Mouse (Mus musculus) hindbrain, embryonic 10.5 days (tissue): ENCODE data around the gene Hopx. TPM values are rescaled to one million over a fixed set of nuclear protein-coding genes. Genes with fewer than 3 reads are reported as not detected.

Experiments used
- DNase-seq: peaks from one replicate; pipeline ENCODE4 v3.0.0-alpha.2; 2017; ENCODE audit warnings: low spot score
- H3K27ac ChIP-seq: fragments of 300-500 bp; sonication (generic); 2 replicates; pipeline ENCODE4 v1.5.1; 2016; ENCODE audit warnings: mild to moderate bottlenecking, moderate library complexity
- H3K27me3 ChIP-seq: fragments of 300-500 bp; sonication (generic); 2 replicates; pipeline ENCODE4 v1.6.1; 2016; ENCODE audit warnings: mild to moderate bottlenecking; ENCODE audit not compliant: poor library complexity, insufficient read depth, severe bottlenecking
- H3K36me3 ChIP-seq: fragments of 300-500 bp; sonication (generic); 2 replicates; pipeline ENCODE4 v1.6.1; 2016; ENCODE audit warnings: mild to moderate bottlenecking, moderate library complexity
- H3K4me1 ChIP-seq: fragments of 300-500 bp; sonication (generic); replicated peaks from 2 replicates; pipeline ENCODE4 v1.6.1; 2016; ENCODE audit warnings: mild to moderate bottlenecking
- H3K4me3 ChIP-seq: fragments of 300-500 bp; sonication (generic); 2 replicates; pipeline ENCODE4 v1.5.1; 2016; ENCODE audit warnings: mild to moderate bottlenecking, moderate library complexity
- H3K9me3 ChIP-seq: fragments of 300-500 bp; sonication (generic); 2 replicates; pipeline ENCODE4 v1.6.1; 2016; ENCODE audit warnings: mild to moderate bottlenecking, moderate library complexity
- WGBS: fragments of 180-500 bp; shearing (Covaris S2); methylation state at CpG from one replicate; pipeline ENCODE4 v1.1.7; 2016; 5-methylcytosine and 5-hydroxymethylcytosine counted together
- polyA plus RNA-seq: library from polyadenylated mRNA; unstranded; fragments of >200 nt; fragmentation: Nextera tagmentation; extraction: Ambion mirVana; gene quantifications from 2 replicates; pipeline ENCODE4 v1.2.1, GENCODE M21; 2016

Gene Hopx
- polyA plus RNA-seq, 1 experiment from 2014 or later: 0.34 TPM

DNA sequence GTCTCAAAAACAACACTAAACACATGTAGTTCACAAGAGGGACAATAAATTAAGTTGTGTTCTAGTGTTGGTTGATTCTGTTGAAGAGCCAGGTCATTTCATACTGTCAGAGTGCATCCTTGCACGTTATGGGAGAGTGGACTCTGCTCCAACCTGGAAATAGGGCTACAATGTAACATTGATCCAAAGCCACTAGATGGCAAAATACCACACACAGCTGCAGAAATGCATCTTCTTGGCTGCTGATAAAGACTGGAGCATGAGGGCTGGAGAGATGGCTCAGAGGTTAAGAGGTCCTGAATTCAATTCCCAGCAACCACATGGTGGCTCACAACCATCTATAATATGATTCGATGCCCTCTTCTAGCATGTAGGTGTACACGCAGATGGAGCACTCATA is 43.3 kb downstream of the Hopx start:
- Histone ChIP-seq H3K36me3 (no peaks in the 10 kb centered on the region), H3K4me1 (no peaks in the 10 kb centered on the region), H3K27ac (no peak overlapping the region), H3K27me3 (no peaks in the 10 kb centered on the region), H3K9me3 (no peaks in the 10 kb centered on the region), H3K4me3 (no peak overlapping the region)
- no peak for DNase-seq
- 89% methylated on average over 3 of the region's 3 CpGs for WGBS

DNA sequence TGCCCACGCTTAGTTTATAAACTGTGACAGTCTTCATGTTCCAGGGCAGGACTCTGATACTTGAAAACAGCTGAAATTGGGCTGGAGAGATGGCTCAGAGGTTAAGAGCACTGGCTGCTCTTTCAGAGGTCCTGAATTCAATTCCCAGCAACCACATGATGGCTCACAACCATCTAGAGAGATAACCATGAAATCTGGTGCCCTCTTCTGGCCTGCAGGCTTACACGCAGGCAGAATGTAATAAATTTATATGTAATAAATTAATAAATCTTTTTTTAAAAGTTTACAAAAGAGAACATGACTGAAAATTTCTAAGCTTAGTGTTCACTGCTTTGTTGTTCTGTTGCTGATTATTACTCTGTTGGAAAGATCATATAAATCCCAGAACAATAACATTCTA is 43.9 kb downstream of the Hopx start:
- 80% methylated on average over 2 of the region's 2 CpGs for WGBS
- Histone ChIP-seq H3K4me3 (no peak overlapping the region), H3K9me3 (no peaks in the 10 kb centered on the region), H3K36me3 (no peaks in the 10 kb centered on the region), H3K27ac (no peak overlapping the region), H3K27me3 (no peaks in the 10 kb centered on the region), H3K4me1 (no peaks in the 10 kb centered on the region)
- no peak for DNase-seq

DNA sequence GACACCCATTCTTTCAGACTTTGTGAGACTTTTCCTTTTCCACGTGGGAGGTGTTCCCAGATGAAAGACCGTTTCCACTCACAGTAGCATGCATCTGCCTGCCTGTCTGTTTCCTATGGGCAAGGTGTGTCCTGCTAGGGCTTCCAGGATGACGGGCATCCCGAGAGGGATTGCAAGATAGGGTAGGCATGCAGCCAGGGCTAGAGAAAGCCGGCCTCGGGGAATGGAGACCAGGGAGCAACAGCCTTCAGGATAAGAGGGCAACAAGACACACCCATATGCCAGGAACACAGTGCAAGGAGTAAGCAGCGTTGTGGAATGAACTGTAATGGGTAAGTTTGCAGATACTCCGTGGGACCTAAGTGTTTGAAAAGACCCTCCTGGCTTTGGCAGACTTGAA is 47.6 kb downstream of the Hopx start:
- H3K4me1 ChIP-seq: no peaks in the 10 kb centered on the region
- no peaks in the 10 kb centered on the region for H3K36me3 ChIP-seq
- no peaks in the 10 kb centered on the region for H3K27me3 ChIP-seq
- H3K9me3 ChIP-seq: no peaks in the 10 kb centered on the region
- H3K4me3 ChIP-seq: no peak overlapping the region
- 82% methylated on average over 8 of the region's 8 CpGs for WGBS
- H3K27ac ChIP-seq: no peak overlapping the region
- DNase-seq: no peak

DNA sequence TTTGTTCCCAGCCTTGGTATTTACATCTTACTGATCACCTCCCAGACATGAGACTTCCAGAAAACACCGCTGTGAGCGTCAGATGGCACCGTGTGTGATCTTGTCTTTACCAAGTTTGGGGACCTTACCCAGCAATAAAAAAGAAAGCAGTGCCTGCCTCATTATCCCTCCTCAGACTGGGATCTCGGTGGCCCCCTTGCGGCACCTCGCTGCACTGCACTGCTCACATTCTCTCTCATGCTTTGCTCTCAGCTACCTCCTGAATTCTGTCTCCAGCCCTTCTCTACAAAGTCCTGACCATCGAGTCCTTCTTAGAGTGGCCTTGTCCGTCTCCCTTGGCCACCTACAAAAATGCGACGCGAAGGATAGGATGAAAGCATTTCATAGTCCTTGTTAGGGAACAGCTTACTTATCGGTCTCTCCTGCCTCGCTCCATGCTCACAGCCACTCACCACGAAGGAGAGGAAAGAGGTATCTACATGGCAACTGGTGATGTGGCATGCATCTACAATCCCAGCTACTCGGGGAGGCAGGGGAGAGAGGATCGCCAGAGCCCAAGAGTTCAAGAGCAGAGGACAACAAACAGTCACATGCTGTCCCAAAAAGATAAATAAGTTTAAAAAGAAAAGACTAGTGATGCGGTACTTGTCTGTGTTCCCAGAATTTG is 53.4 kb downstream of the Hopx start:
- peak; percentile 75 for DNase-seq
- WGBS: 33% methylated on average over 17 of the region's 17 CpGs
- no peaks in the 10 kb centered on the region for H3K36me3 ChIP-seq
- H3K4me1 ChIP-seq: peaks cover 22% of the 10 kb centered on the region
- no peaks in the 10 kb centered on the region for H3K27me3 ChIP-seq
- H3K9me3 ChIP-seq: no peaks in the 10 kb centered on the region
- no peak overlapping the region for H3K27ac ChIP-seq
- no peak overlapping the region for H3K4me3 ChIP-seq

DNA sequence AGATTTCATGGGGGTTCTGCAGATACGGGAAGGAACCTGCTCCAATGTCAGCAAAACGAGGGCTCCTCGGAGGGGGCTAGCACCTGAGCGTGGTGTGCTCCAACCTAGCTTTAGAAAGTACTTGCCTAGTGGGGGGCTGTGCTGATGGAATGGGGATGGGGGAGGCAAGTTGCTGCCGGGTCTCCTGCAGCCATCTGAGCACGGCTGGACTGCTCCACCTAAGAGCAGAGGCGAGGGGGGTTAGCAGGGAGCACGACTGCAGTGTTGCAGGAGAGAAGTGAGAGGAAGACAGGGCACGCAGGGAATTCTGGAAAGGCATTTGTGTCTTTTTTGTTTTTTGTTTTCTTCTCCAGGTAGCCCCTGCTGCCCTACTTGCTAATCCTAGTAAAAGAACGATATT is 54.6 kb downstream of the Hopx start:
- H3K36me3 ChIP-seq: no peaks in the 10 kb centered on the region
- no peak overlapping the region for H3K27ac ChIP-seq
- no peak for DNase-seq
- H3K4me3 ChIP-seq: no peak overlapping the region
- no peaks in the 10 kb centered on the region for H3K9me3 ChIP-seq
- H3K4me1 ChIP-seq: peaks cover 22% of the 10 kb centered on the region
- WGBS: 29% methylated on average over 10 of the region's 10 CpGs
- H3K27me3 ChIP-seq: no peaks in the 10 kb centered on the region

DNA sequence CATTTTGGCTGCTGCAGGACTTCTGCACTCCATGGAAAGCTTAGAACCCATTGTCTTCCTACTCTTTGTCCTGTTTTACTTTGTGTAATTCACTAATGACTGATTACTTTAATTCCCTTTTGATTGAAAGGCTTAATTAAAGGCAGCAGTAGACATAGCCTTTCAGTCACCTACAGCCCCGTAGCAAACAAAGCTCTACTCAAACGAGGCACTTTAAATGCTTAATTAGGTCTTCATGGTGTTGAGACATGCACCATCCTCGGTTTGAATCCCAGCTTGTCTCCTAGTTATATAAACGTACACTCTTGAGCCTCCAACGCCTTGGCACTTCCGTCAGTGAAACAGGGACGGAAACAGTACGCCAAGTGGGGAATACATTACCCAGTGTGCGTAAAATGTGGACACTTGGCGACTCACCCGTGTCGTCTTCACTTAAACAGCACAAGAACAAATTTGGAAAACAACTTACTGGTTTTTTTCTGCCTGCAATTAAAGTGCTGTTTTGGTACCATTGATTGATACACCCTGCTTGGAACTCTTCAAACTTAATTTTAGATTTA is 58.0 kb downstream of the Hopx start:
- 68% methylated on average over 12 of the region's 12 CpGs for WGBS
- Histone ChIP-seq H3K4me3 (no peak overlapping the region), H3K27ac (no peak overlapping the region), H3K9me3 (no peaks in the 10 kb centered on the region), H3K27me3 (no peaks in the 10 kb centered on the region), H3K36me3 (no peaks in the 10 kb centered on the region), H3K4me1 (peaks cover 22% of the 10 kb centered on the region)
- DNase-seq: no peak

DNA sequence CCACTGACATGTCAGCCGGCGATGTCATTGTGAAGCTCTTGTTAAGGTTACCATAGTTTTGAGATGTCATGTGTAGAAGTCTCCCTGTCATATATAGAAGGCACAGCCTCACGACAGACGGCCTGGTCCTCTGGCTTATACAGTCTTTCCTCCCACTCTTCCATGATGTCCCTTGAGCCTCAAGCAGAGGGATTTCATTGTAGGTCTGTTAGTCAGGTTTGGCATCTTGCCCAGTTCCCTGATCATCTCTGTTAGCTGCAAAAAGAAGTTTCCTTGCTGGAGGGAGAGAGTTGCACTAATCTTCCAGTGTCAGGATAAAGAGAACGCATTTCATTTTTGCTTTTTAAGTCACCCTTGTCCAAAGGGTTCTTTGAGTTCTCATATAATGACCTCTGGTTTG is 62.3 kb downstream of the Hopx start:
- DNase-seq: no peak

DNA sequence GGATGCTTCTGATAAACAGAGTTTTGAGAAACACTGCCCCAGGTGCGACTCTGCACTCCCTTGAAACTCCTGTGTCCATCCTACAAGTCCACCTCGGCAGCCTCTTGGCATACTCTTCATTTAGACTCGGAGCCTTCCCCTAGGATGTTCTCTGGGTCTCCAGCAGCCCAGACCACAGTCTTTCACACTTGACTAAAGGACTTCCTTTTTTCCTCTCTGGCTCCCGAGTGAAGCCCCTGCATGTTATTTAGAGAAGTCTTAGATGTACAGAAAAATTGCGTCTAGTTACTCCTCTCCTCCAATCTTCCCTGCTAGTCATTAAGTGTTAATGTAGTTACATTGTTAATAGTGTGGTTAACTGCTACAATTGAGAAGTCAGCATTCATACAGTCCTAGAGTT is 70.6 kb downstream of the Hopx start:
- 76% methylated on average over 5 of the region's 5 CpGs for WGBS
- DNase-seq: no peak
- Histone ChIP-seq H3K27me3 (no peaks in the 10 kb centered on the region), H3K27ac (no peak overlapping the region), H3K4me3 (no peak overlapping the region), H3K9me3 (no peaks in the 10 kb centered on the region), H3K4me1 (no peaks in the 10 kb centered on the region), H3K36me3 (no peaks in the 10 kb centered on the region)

More for the DNA sequence above, 62.3 kb downstream of the Hopx start:
- H3K36me3 ChIP-seq: no peaks in the 10 kb centered on the region
- H3K27ac ChIP-seq: no peak overlapping the region
- no peaks in the 10 kb centered on the region for H3K4me1 ChIP-seq
- H3K27me3 ChIP-seq: no peaks in the 10 kb centered on the region
- H3K9me3 ChIP-seq: no peaks in the 10 kb centered on the region
- H3K4me3 ChIP-seq: no peak overlapping the region
- 94% methylated on average over 5 of the region's 5 CpGs for WGBS

DNA sequence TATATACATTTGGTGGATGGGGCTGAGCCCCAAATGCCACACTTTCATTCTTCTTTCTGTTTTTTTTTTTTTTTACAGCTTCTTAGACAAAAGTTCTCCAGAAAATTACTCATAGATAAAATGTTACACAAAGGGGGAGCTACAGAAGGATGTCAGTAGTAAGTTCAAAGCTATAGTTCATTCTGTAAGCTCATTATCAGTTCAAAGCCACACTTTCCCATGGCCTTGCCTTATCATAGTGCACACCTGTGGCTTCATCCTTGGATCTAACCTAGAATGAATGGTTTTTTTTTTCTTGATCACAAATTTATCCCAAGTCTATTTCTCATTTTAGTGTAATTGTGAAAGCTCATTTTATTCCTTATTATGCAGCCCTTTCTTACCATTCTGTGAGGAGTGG is 75.5 kb downstream of the Hopx start:
- Histone ChIP-seq H3K27ac (no peak overlapping the region), H3K4me3 (no peak overlapping the region), H3K4me1 (no peaks in the 10 kb centered on the region), H3K36me3 (no peaks in the 10 kb centered on the region), H3K27me3 (no peaks in the 10 kb centered on the region), H3K9me3 (no peaks in the 10 kb centered on the region)
- no peak for DNase-seq

DNA sequence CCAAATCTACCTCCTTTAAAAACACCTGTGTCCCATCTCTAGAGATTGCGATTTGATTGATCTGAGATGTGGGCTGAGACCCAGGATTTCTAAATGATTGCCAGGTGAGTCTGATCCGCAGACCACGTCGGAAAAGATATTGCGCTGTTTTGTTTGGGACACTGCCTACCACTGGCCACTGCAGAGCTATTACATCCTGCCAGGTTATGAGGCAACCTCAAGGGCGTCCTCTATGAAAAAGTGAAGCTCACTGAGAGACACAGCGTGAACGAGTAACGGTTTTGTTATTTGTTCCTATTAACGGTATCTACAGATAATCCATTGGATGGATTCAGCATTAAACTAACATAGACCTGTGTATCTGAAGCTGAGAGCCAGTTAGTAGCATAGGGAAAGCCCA is 76.5 kb downstream of the Hopx start:
- Histone ChIP-seq H3K27ac (no peak overlapping the region), H3K4me3 (no peak overlapping the region), H3K9me3 (no peaks in the 10 kb centered on the region), H3K27me3 (no peaks in the 10 kb centered on the region), H3K4me1 (no peaks in the 10 kb centered on the region), H3K36me3 (no peaks in the 10 kb centered on the region)
- DNase-seq: no peak
- WGBS: 91% methylated on average over 10 of the region's 10 CpGs

Other genes with a start within 250 kb of the Hopx start
- gene Aasdh, start 209.6 kb downstream of the Hopx start, polyA plus RNA-seq: 17.6 and 23.3 TPM in 2 replicates
- 337 and 446 TPM in 2 replicates for gene Paics, start 163.8 kb downstream of the Hopx start, polyA plus RNA-seq
- 28.0 and 49.3 TPM in 2 replicates for gene Ppat, start 163.5 kb downstream of the Hopx start, polyA plus RNA-seq
- gene Srp72, start 140.4 kb downstream of the Hopx start, polyA plus RNA-seq: 68.9 and 74.9 TPM in 2 replicates
- not detected in 2 replicates for gene Arl9, start 111.1 kb downstream of the Hopx start, polyA plus RNA-seq
- 0.13 TPM in 1 of 2 replicates, not detected in the other for gene Thegl, start 99.1 kb downstream of the Hopx start, polyA plus RNA-seq
- gene Spink2, start 96.3 kb upstream of the Hopx start, polyA plus RNA-seq: 0.50 and 0.52 TPM in 2 replicates
- 17.1 and 22.8 TPM in 2 replicates for gene Rest, start 150.4 kb upstream of the Hopx start, polyA plus RNA-seq
- gene Noa1, start 195.0 kb upstream of the Hopx start, polyA plus RNA-seq: 35.9 and 39.6 TPM in 2 replicates
- 71.6 and 91.1 TPM in 2 replicates for gene Polr2b, start 195.0 kb upstream of the Hopx start, polyA plus RNA-seq